Mouse (Mus musculus) gastrocnemius, postnatal 4 days (tissue): ENCODE measurements around the gene Six6. TPM values are rescaled to one million over a fixed set of nuclear protein-coding genes. Genes with fewer than 3 reads are reported as not detected.
A peak's percentile ranks its signal among the peaks of the same experiment; 100 is the strongest.

Experiments
- DNase-seq, 2 experiments: peaks; one replicate each; pipeline ENCODE4 v3.0.0; 2021 to 2022; ENCODE audit warnings: low spot score in 2 of 2, mixed read lengths in 2 of 2
- total RNA-seq, 2 experiments: library from RNA; stranded (reverse); gene quantifications; 2 replicates each; pipeline ENCODE4 v1.2.3; 2021

The Six6 gene
- total RNA-seq, 2 experiments from 2014 or later, result not detected

DNA sequence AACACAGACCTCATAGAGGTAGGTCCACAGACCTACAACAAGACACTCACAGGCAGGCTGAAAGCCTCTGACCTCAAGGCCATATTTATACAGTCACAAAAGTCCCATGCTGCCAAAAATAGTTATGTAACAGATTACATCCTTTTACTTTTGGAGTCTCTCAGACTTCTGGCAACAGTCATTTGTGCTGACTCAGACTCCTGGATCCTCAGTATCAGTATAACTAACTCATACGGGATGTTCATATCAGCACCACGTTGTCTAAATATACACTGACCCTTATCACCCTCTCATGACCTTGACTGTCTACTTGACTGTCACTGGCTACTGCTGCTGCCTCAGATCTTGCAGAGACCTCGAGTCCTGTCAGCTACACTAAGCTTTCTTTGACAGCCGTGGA is 15.2 kb downstream of the Six6 start:
- no peak for DNase-seq

DNA sequence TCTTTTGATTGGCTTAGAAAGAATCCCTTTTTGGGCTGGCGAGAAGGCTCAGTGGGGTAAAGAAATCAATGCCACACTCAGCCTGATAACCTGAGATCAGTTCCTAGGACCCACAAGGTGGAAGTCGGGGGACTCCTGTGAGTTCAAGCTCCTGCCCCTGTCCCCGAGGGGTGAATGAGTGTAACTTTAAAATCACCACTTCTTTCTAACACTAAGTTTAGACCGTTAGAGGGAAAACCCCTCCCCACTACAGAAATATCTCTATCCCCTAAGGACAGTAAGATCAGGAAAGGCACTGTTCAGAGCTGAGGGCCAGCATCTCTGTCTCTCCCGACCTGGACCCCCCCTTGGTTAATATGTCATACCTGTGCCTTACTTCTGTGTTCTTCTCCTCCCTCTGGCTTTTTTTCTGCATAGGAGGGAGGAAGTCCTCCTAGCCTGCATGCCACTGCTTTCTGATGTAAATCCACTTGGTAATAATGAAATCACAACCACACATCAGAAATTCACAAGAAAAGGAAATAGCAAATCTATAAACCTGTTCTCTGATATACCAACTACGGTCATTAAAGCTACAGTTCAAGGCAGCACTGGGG is 18.2 kb downstream of the Six6 start:
- DNase-seq, result no peak

DNA sequence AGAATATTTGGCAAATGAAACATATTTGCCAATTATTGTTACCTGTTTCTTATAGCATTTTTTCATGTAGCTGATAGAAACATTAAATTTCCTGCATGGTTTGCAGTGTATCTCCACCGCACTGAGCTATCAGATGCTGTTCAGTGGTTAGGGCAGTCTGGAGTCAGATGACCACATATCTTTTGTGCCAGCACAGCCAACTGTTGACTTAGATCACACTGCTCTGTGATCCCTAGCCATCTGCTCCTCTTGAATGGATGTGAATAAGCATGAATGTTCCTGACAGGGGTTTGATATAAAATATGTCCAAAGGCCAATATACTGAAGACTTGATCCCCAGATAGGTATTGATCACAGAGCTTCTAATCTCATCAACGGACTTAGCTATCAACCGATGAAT is 18.8 kb downstream of the Six6 start:
- DNase-seq, result no peak

DNA sequence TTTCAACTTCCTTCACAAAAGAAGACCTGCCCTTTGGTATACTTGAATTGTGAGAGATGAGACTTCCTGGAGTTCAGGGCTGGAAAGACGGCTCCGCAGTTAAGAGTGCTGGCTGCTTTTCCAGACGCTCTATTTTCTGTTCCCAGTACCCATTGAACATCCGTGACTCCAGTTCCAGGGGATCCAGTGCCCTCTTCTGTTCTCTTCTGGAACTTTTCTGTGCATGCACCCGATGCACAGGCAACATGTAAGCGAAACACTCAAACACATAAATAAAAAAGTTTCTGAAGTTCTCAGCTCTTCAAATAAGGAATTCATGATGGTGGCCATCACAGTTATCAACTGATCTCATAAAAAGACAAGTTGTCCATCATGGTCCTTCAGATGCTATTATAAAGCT is 23.1 kb downstream of the Six6 start:
- no peak for DNase-seq

DNA sequence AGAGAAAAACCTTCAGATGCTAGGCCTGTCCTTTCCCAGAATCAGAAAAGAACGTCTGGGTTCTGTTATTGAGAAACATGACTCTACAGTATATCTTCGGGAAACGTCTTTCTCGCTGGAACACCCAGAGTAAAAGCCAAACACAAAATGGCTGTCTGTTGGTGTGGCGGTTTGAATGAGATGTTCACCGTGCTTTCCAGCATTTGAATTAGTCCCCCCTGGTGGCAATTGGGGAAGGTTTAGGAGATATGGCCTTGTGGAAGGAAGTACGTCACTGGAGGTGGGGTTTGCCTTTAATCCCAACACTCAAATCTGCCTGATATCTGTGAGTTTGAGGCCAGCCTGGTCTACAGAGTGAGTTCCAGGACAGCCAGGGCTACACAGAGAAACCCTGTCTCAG is 27.8 kb downstream of the Six6 start:
- DNase-seq, result no peak

DNA sequence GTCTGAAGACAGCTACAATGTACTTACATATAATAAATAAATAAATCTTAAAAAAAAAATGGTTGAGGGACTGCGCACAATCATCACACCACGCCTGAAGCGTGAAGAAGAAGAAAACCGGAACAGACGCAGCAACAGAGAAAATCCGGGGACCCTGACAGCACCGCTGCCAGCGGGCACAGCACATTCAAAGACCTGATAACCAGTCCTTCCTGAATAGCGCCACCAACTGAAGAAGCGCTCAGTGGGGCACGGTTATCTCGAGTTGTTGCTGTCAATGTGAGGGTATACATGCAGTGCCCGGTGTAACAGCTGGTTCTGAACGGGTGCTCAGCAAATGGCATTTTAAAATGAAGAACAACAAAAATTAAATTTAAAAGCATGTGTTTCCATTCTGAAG is 30.9 kb downstream of the Six6 start:
- no peak for DNase-seq

DNA sequence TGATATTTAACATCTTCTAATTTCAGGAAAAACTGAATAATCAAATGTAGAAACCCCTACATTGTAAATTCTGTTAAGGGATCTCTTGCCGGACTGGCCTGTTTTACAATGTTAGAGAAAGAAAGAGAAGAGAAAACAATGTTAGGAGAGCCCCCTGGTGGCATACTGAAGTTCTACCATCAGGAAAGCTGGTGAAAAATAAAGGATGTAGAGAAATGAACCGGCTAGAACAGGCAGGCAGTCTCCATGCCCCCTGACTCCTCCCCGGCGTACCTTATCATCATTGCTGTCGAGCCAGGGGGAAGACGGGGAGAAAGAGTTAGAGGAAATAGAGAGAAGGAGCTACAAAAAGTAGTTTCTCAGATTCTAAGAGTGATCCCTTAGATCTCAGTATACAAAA is 33.5 kb downstream of the Six6 start:
- peak; percentile 23 to 42 for DNase-seq

DNA sequence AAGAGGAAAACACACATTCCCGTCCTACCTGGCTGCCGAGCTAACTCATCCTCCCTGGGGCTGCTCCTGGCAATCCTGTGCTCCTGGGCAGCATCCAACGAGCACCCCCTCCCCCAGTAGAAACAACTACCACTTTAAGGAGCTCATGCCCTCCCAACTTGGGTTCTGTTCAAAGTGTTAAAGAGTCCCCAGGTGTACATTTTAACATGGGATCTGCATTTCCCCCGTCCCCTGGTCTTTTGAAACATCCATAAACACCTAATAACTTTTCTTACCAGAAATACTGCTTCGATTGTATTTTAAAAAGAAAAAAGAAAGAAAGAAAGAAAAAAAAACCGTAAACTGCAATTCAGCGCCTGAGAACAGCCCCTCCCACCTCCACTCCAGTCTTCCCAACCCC is 36.5 kb downstream of the Six6 start:
- no peak for DNase-seq

DNA sequence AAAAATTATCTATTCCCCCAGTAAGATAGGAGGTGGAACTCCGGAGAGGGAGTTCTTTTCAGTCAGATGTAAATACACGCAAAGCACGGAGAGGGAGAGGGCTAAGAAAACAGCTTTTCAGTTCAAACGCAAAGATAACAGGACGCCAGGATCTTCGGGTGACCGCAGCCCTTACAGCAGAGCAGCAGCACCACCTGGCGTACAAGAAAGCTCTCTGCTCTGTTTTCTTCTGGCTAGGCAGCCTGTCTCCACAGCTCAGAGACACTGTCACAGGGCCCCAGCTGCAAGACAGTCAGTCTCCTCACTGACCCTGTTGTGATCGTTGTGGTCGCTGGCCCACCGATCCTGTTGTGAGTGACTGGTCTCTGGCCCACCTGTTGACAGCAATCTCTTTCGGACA is 37.0 kb downstream of the Six6 start:
- peak; percentile 32 to 71 for DNase-seq

DNA sequence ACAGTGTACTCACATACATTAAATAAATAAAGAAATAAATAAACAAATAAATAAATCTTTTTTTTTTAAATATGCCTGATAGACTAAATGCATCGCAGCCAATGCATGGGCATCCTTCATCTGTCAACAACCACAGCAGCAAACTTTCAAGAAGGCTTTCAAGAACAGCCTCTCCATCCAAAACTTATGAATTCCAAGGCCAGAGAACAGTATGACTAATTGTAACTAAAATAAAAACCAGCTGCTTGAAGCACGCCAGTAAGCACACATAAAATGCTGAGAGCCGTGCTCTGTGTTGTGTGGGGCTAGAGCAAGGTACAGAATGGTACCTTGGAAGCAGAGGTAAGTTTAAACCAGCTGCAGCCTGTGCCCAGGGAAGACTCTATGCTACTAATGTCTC is 38.2 kb downstream of the Six6 start:
- no peak for DNase-seq

DNA sequence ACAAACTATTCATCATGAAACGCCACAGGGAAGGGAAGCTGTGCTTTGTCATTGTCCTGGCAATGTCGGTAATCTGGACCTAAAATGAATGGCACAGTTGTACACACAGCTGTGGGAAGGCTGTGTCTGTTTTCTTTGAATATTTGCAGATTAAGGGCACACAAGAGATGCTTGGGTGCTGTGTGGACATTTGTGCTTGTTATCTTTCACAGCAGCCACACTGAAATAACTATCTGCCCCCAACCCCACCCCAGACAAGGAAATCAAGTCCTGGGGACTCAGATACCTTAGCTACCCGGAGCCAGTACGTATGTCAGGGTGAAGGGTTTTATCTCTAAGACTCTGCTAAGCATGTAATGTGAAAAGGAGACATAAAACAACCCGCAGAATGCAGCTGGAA is 39.5 kb downstream of the Six6 start:
- no peak for DNase-seq

DNA sequence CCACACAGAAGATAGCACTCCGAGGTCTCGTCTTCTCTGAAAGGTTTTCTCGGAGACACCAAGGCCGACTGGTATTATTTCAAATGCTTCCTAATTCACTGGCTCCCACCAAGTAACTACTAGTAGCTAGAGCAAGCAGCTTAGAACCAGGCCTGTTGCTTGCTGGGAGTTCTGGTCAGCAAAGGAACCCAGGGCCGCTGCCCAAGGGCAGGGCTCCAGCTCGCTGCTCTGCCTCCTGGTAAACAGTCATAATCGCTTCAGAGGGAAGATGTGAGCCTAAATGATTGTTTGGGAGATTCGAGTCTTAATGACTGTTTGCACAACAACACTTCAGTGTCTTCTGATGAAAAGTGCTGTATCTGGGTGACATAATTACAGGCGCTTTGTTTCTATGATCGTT is 42.9 kb downstream of the Six6 start:
- DNase-seq, result no peak

DNA sequence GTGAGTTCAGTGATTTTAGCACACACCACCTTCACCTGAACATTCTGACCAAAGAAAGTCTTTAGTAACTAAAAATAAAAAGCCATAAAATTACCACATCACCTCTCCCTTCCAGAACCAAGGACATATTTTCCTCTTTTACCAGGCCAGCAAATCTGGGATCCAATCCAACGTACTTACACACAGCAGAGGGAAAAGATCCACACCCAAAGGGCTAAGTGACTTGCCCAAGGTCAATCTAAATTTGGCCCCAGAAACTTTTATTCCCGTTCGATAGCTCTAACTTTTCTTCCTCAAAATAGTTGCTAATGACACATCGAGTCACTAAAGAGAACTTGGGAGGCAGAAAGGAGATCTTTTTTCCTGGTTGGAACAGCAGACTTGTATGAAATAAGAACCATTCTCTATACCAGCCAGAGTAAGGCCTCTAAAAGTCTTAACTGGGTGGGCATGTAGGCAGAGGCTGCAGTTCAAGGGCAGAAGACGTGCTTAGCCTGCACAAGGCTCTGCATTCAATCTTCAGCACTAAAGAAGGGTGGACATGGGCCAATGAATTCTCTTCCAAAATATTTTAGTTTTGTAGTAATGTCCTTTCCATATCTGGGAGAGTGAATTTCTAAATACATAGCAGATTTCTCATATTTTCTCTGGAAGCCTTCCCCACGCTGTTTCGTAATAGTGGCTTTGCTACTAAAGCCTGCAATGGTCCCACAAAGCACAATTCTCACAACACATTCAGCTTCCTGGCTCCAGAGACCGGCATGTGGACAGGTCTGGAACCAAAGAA is 43.6 kb downstream of the Six6 start:
- DNase-seq, result peak in 1 of 2 experiments; percentile 36

Other genes starting within 250 kb of the Six6 start
- gene Ppm1a, start 182.4 kb upstream of the Six6 start, total RNA-seq, result 100 to 1,000 TPM; 220 to 234 TPM
- gene 4930447C04Rik, start 882 bp downstream of the Six6 start, total RNA-seq, result 1 to 10 TPM; 2.9 to 3.9 TPM
- 10 to 100 TPM; 51.0 to 60.8 TPM for gene Six1, start 114.0 kb downstream of the Six6 start, total RNA-seq
- gene Six4, start 173.6 kb downstream of the Six6 start, total RNA-seq, result 10 to 100 TPM; 10.9 to 11.3 TPM
- gene Mnat1, start 183.8 kb downstream of the Six6 start, total RNA-seq, result 10 to 100 TPM; 35.7 to 36.0 TPM